Mouse (Mus musculus) kidney, postnatal 36 days (tissue): ENCODE measurements around the gene Nkx2-4.
A peak's percentile ranks its signal among the peaks of the same experiment; 100 is the strongest.

ENCODE experiments used
- DNase-seq, 2 experiments: peaks; one replicate each; pipeline ENCODE4 v3.0.0; 2021 to 2022; ENCODE audit warnings: mixed read lengths in 2 of 2

Nkx2-4 gene

DNA sequence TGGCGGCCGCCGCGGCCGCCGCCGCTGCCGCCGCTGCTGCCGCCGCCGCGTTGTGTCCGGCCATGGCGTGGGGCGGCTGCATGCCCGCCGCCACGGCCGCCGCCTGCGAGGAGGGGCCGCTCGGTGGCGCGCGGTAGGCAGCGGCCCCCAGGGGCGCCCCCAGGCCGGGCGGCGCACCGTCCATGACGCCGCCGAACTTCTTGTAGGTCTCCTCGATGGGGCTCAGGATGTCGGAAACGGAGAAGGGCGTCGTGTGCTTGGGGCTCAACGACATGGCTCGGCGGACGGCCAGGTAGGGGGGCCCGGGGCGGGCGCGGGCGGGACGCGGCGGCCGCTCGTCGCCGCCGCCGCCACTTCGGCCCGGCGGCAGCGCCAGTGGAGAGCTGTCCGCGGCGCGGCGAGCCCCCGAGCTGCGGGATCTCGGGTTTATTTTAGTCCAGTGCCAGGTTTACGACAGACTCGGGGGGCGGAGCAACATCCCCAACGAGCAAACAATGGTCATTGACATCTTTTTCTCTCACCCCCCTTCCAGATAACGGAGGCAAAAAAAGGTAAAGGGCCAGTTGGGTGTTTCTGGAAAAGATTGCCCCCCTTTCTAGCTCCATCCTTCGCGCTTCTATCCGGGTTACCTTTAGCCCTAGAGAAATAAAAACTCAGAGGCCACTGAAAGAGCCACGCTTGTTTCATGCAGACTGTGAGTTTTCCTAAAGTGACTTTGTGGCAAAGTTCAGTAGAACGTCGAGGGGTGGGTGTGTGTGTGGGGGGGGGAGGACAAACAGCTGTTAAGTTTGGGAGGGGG, at the start of gene Nkx2-4:
Gene Nkx2-4, minus strand, starts transcription at position 374 of the 799 bp plus-strand sequence.
- peak in 1 of 2 experiments; percentile 18 for DNase-seq

GRCm38 (mm10) chr2:147127366-147127765, 42.1 kb upstream of the Nkx2-4 start:
- DNase-seq = no peak

DNA sequence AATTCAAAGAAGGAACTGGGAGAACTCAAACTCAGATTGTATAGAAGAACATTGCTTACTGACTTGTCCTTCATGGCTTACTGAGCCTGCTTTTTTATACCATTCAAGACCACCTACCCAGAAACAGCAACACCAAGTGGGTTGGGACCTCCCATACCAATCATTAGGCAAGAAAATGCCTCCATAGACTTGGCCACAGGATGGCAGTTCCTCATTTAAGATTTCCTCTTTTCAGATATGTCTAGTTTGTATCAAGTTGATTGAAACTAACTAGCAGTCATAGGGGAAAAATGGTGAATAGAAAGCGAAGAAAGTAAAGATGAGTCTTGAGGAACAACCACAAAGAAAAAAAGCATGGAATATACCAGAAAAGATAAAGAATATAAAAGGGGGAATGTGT, 34.5 kb upstream of the Nkx2-4 start:
- DNase-seq = no peak

GRCm38 (mm10) chr2:147086441-147086840, 1.2 kb upstream of the Nkx2-4 start:
- DNase-seq = no peak

DNA sequence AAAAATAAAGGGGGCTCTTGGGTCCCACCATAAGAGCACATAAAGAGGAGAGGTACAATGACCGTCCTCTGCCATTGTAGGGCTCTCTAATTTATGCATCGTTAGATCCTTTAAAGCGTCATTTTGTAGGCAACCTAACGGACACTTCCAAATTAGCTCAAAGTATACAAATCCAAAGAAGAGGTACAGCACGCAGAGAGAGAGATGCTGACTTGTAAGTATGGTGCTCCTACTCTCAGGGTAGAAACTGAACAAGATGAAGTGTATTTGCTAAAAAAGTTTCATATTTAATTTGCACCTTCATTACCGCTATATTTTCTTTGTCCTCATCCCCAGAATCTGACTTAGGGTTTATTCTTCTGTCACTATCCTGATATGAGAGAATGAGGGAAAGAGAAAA, 692 bp upstream of the Nkx2-4 start:
- DNase-seq = no peak

DNA sequence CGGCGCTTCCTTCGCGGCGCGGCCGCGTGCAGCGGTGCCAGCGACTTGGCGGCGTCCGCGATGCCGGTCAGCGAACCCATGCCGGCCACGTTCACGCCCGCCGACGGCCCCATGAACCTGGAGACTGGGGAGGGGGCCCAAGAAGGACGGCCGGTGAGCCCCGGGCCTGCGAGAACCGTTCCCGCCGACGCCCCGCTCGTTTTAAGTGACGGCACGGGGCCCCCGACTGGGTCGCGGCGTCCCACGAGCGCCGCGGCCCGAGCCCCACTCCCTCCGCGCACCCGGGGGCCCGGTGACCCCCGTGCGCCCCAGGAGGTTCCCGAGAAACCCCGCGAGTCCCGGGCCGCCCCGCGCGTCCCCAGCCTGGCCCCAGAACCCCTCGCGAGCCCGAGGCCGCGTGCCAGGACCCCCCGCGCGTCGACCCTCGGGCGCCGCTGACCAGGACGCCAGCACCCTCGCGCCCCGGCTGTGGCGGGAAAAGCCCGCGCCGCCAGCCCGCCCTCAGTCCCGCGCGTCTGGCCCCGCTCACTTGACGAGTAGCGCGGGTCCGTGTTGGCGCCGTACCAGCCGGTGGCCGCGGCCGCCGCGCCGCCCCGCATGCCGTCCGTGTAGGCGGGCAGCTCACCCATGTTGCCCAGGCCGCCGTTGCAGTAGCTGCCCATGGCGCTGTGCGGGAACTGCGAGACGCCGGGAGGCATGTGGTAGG, 726 bp downstream of the Nkx2-4 start:
- peak in 1 of 2 experiments; percentile 30 for DNase-seq

DNA sequence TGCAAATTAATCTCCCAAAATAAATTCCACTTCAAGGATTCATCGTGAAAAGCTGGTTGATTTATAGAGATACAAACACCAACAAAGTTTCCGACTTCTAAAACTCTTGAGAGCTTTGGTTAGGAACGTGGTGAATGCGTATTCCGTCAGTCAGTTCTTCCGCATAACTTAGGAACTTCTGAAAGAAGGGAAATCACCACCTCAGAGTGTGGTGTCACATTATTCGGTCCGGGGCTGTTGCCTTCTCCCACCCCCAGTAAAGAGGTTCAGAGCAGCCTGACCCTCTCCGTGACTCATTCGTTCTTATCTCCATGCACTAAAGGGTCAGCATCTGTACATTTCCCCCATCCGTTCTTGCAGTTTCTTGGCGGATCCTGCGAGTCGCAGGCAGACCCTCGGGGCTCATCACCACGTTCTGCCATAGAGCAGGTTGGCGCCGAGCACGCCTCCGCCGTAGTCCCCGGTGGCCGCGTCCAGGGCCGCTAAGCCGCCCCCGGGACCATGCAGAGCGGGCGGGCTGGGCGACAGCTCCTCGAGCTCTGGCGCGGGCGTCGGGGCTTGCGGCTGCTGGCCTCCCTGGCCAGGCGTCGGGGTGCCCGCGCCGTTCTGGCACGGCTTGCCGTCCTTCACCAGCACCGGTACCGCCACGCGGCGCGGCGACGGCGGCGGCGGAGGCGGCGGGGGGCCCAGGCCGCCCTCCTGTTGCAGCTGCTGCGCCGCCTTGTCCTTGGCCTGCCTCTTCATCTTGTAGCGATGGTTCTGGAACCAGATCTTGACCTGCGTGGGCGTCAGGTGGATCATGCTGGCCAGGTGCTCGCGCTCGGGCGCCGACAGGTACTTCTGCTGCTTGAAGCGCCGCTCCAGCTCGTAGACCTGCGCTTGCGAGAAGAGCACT, 1.5 kb downstream of the Nkx2-4 start:
- DNase-seq = peak in 1 of 2 experiments; percentile 33

DNA sequence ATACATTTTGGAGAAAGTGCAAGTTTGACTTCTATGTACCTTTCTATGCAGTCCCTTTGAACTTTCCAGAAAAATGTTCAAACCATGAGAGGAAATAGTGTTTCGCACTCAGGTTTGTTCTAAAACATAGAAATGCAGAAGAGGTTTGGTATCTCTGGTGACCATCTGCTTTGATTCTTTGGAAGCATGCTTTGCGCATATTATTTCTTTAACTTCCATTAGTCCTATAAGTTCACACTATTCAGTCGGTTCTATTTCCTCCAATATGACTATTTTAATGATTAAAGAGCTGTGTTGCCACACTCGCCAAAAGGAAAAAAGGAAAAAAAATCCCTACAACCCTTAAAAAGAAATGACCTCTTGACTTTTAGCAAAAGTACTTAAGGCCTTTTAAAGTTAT, 2.9 kb downstream of the Nkx2-4 start:
- no peak for DNase-seq

- DNase-seq = no peak
These were observed 10.8 kb downstream of the Nkx2-4 start for GRCm38 (mm10) chr2:147074399-147074798.

- DNase-seq = no peak
These were observed 11.3 kb downstream of the Nkx2-4 start for GRCm38 (mm10) chr2:147073962-147074361.

DNA sequence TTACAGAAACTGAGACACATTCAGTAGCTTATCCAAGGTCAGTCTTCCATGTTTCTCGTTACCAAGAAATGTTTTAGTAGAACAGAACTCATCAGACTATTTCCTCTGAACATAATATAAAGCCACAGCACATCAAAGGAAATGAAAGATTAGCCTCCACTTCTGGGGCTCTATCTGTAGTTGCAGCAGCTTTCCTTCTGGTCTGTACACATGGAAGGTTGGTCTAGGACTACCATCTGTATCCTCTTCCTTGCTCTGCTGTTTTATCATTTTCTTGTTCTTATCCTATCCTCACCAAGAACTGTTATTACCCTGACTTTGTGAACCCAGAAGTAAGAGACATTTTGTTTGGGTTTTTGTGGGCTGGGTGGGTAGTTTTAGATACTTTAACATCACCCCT, 14.9 kb downstream of the Nkx2-4 start:
- DNase-seq = no peak

DNA sequence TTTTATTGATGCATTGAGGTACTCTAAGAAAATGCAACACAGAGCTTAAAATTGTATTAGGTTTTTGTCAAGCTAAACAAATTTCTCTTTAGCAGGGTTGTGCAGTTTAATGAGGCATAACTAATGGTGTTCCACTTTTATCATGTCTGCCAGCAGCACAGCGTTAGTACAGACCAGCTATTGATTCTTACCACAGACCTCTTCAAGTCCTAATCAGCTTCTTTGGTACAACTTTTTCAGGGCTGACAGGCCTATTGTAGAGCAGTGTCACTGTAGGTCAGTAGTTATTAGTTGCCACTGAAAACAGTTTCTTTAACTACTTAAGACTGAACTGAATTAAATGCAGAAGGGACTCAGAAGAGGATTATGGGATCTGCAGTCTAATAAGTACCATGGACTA, 16.2 kb downstream of the Nkx2-4 start:
- no peak for DNase-seq

GRCm38 (mm10) chr2:147067480-147068246, 17.6 kb downstream of the Nkx2-4 start:
- DNase-seq = no peak

DNA sequence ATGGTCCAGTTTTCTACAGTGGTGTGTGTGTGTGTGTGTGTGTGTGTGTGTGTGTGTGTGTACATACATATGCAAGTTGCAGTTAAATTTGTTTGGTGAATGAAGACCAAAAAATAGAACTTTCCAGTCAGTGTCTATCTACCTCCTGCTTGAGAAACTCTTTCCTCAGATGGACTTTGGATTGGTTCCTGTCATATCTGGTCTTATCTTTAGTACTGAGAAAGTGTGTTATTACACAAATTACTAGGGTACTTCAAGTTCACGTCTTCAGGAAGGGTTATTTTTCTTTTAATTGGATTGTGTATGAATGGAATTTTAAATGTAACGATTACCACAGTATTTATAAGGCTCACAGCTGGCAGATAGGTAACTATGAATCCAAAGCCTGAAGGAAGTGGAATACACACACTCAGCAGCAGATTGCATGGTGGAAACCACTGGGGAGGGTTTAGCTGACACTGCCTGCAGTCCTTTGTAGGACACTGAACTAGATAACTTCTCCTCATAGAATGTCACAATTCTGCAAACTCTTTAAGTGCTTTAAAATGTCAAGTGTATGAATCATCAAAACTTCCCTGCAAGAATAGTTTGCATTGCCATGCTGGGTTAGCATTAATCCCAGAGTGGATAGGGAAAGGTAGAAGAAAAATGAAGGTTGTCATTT, 31.9 kb downstream of the Nkx2-4 start:
- no peak for DNase-seq

GRCm38 (mm10) chr2:147047051-147047450, 38.2 kb downstream of the Nkx2-4 start:
- peak; percentile 39 to 76 for DNase-seq

DNA sequence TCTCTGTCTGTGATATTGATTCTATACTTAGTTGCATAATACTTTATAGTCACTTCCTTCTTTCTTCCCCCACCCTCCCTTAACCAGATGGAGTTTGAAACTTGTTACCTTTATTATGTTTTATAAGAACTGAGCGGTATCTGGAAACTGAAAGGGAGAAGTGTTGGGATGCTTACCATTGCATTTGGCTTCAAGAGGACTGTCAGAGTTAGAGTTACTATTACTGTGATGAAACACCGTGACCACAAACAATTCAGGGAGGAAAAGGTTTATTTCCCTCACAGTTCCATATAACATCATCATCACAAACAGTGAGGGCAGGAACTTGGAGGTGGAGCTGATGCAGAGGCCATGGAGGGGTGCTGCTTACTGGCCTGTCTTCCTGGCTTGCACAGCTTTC, 49.4 kb downstream of the Nkx2-4 start:
- no peak for DNase-seq
